Mouse (Mus musculus) Muller cell, postnatal 12 days (primary cell): ENCODE measurements around the gene Pgap3.

ENCODE experiments used
- DNase-seq: peaks from one replicate; pipeline ENCODE4 v3.0.0-alpha.2; 2015; ENCODE audit errors: inconsistent ontology term

The Pgap3 gene

DNA sequence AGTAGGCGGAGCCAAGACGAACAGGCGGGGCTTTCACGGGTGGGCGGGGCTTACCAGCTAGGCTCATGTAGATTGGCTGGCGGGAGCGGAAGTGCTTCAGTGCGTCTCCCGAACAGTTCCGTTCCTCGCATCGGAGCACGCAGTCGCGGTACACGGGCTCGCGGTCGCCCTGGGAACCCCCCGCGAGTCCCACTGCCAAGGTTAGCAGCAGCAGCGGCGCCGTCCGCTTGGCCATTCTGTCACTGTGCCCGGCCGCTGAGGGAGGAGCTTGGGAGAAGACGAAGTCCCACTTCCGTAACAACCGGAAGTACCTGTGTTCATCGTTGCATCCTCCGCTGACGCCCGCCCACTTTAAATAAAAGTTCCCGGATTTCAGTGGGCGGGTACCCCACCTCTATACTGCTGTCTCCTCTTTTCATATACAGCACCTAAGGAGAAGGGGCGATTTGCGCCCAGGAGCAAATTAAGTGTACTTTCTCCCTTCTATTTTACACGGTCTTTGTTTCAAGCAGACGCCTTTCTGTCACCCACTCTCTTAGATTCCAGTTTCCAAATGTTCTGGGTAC lies at the start of gene Pgap3:
Gene Pgap3, minus strand, starts transcription at position 330 of the 566 bp plus-strand sequence.
- DNase-seq = peak; percentile 94

DNA sequence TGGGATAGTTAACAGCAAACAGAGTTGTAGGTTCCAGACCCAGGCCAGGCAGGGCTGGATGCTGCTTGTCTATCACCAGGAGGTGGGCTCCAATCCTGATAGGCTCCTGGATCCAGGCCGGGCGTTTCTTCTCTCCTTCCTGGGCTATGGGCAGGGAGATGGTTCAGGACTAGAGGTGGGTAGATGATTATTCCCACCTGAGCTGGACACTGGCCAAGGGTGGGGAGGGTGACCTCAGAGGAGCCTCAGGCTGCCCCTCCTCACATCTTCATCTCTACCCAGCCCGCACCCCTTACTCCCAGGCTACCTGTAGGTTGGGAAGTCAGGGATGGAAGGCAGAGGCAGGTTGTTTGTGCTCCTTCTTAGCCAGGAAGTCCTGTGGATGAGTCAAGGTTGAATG lies 49.1 kb upstream of the Pgap3 start:
- DNase-seq = no peak

DNA sequence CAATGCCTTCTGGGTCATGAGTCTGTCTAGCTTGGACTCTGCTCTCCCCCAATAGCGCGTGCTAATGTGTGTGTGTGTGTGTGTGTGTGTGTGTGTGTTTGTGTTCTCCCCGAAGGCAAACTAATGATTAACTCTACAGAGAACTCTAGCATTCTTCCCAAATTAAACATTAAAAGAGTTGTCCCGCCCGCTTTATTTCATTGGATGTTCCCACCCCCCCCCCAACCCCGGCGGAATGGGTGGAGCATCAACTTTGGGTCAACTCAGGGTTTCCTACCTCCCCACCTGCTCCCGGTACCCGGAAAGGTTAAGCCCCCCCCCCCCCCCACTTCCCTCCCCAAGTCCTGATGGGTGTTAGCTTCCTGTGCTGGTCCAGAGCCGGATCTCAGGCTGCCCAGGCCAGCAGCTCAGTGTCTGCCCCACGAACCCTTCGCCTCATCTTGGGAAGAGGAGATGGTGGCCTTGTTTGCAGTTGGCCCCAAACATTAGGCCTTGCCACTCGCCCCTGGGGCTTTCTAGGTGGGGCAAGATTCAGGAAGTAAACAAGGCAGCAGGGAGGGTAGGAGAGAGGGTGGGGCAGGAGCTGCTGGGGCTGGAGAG lies 48.0 kb upstream of the Pgap3 start:
- no peak for DNase-seq

DNA sequence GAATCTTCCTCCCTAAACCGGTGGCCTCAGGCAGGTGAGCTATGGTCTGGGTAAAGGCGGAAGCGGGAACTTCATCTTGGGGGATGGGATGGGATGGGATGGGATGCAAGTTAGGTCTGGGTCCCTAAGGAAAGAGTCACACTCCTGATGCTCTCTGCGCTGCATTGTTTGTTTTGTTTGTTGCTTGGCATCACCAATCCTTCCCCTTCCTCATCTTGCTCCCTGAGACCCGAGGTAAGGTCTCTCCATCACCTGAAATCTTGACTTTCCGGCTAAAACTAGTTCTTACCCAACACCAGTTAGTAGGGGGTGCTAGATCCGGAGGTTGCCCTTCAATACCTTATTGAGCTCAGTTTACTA lies 47.2 kb upstream of the Pgap3 start:
- DNase-seq = no peak

DNA sequence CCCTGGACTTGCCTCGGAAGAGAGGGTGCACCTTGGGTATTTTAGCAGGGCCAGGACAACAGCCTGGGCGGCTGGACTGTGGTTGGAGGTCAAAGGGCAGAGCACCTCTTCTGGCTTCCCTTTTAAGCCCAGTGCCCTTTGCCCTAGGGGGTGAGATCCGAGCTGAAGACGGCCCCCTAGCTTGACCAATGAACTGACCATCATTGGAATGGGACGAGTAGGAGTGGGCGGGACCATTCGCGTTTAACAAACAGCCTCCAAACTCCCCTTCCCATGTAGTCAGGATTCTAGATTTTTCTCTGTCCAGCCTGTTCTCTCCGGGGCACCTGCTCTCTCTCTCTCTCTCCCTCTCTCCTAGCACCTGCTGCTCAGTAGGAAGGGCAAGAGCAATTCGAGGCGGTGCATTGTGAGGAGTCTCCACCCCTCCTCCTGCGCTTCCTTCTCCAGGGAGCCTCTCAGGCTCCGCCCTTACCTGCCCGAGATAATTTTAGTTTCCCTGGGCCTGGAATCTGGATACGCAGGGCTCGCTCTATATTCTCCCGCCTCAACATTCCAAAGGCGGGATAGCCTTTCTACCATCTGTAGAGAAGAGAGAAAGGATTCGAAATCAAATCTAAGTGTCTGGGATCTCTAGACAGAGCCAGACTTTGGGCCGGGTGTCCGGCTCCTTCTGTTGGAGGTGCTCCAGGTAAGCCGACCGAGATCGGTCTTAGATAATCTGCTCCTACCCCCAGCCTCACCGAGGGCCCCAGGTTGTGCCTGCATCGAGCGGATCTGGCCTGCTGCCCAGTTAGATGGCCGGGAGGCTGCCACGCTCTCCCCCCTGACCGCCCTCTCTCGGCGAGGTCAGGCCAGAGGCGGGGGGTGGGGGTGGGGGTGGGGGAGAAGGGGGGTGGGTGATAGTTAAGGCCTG lies 46.5 kb upstream of the Pgap3 start:
- no peak for DNase-seq

DNA sequence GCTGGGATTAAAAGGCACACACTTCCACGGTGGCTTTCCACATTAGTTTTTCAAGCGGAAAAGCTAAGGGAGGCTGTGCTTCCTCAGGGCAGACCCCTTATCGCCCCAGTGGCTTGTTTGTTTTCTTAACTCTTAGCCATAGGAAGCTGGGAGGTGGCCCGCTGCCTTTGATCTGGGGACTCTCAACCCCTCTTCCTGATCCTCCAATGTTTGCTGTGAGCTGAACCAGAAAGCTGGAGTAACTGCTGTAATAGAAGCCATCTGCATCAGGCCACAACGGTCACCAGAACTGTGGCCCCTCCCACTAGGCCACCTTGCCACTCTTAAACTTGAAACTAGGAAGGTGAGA lies 45.9 kb upstream of the Pgap3 start, which contains the start of gene Grb7:
Gene Grb7, plus strand, starts transcription at position 182 of the 349 bp plus-strand sequence.
- no peak for DNase-seq

DNA sequence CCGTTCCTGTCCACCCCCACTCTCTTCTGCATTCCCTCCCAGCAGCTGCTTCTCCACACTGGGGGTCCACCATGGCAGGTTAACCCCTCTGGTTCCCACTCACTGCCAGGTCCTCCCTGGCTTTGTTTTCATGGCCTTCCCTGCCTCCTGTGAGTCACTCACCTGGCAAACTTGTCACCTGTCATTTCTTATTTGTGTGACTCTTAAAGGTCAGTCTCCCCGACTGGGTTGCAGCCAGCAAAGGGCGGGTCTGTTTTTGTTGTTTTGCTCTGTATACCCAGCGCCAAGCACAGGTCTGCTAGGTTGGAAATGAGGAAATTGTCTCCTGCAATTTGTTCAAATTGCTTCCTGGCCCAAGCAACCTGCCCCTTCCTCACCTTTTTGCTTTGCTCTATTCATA lies 45.4 kb upstream of the Pgap3 start:
- no peak for DNase-seq

DNA sequence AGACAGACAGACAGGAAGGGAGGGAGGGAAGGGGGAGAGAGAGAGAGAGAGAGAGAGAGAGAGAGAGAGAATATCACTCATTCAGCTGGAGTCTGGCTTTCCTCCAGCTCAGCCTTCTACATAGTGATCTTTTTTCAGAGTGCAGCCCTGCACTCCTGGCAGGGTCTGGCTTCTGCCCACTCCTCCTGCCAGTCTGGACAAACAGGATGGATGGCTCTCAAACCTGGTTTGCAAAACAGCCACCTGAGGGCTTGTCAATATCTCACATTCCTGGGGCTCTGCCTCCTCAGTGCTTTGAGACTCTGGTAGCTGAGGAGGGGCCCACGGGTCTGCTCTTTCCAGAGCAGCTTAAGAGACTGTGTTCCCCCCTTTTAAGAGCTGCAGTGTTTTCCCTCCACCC lies 44.9 kb upstream of the Pgap3 start:
- DNase-seq = no peak

DNA sequence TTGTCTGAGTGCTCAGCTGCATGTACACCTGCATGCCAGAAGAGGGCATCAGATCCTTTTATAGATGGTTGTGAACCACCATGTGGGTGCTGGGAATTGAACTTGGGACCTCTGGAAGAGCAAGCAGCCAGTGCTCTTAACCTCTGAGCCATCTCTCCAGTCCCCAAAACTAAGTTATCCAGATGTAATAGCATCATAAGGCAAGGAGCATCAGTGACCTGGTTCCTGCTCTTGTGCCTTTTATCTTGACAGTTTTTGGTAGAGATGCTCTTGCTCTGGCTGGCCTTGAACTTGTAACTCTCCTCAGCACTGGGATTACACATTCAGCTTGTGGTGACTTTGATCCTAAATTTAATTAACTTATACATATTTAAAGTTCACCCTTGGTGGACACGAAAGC lies 43.4 kb upstream of the Pgap3 start:
- DNase-seq = no peak

DNA sequence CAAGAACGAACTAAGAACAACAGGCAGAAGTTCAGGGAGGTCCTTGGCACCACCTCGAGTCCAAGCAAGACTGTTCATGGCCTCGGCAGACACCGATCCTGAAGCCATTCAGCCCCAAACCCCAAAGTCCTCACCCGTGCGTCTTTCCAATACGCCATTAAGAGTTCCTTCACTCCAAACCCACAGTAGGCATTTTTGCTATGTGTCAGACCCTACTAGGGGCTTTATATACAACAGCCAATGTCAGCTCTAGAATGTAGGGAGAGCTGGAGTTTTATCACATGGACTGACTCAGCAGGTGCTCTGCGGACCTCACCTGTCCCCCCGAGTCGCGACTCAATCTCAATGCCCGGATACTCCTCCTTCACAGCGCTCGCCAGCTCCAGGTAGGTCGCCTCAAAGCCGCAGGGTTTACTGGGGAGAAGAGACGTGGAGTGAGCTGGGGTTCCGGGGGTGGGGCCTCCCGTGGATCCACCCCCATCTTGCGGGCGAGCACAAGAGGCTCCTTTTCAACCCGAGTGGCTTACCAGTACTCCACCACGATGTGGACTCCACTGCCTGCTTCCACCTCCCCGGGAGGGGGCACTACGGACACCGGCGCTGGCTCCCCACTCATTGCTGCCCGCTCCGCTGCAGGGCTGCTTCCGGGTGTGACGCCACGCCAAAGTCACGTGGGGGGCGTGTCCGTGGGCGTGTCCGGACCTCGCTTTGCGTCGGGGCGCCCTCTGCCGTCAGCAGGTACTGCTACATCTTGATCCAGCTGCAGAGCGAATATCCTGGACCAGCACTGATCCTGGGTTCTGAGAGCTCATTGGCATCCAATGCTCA lies 38.3 kb upstream of the Pgap3 start, which contains the start of gene Mien1:
Gene Mien1, minus strand, starts transcription at position 661 of the 828 bp plus-strand sequence.
- DNase-seq = peak; percentile 94

DNA sequence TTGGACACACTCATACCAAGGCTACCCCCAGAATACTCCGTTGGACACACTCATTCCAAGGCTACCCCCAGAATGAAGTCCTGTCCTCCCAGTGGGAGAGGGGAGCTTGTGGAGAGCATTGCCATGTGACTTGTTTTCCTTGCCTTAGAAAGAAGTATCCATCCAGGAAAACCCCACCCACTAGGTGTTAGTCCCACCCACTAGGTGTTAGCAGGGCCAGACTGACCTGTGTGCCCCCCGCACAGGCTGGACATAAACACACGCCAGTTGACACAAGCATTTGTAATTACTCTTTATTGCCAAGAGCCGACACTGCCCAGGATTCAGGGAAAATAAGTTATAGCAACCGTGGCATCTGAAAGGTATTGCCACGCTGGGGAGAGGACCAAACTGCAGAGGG lies 37.2 kb upstream of the Pgap3 start:
- no peak for DNase-seq

DNA sequence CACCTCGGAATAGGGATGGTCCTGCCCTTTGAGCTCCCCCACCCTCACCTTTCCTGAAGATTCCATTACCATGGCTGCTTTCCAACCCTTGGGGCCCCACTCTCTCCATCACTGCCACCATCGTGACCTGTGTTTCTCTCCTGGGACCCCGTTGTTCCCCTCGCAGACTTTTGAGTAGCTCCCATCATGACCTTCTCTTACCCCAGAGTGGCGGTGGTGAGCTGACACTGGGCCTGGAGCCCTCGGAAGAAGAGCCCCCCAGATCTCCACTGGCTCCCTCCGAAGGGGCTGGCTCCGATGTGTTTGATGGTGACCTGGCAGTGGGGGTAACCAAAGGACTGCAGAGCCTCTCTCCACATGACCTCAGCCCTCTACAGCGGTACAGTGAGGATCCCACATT lies 35.4 kb upstream of the Pgap3 start:
- DNase-seq = no peak

DNA sequence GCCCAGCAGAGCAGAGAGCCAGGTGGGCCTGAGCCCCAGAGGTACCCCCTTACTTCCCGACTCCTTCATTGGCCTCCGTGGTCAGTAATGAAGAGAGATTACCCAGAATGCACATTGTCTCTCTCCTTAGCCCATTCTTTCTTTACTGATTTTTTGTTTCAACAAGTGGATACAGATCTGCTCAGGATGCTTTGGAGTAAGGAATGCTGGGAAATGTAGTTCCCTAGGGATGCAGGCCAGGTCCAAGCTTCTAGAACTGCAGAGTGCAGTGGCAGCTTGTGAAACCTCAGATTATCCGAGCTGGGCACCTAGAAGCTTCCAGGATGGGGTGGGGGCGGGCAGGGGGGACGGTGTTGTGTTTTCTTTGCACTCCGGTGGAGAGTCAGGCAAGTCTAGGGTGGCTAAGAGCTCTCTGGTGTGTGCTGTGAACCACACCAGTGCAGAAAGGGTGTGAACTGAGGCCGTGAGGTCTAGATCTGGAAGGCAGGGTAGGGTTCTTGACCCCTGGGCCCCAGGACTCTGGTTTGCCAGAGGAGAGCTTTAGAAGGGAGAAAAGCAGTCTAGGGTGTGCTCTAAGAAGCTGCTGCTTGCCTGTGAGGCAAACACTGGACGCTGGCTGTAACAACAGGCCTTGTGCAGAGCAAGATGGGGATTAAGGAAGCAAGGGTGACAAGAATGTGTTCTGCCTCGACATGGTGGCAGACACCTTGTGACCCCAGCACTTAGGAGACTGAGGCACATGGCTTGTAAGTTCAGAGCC lies 31.6 kb upstream of the Pgap3 start:
- DNase-seq = no peak

DNA sequence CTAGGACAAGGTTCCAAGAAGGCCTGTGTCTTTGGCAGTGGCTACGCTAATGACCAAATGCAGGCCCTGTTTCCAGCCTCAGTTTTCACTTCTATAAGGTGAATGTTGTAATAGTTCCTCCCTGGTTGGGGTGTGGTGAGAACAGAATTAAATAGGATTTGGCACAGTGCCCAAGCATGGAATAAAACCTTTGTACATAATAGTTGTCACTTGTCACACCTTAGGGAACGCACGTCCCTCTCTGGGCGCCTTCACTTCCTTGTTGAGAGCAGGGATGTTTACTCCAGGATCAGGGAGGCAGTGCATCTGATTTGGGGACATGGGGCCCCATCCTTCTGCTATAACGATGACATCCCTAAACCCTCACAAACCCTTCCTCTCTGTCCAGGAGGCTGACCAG lies 28.1 kb upstream of the Pgap3 start:
- DNase-seq = no peak

DNA sequence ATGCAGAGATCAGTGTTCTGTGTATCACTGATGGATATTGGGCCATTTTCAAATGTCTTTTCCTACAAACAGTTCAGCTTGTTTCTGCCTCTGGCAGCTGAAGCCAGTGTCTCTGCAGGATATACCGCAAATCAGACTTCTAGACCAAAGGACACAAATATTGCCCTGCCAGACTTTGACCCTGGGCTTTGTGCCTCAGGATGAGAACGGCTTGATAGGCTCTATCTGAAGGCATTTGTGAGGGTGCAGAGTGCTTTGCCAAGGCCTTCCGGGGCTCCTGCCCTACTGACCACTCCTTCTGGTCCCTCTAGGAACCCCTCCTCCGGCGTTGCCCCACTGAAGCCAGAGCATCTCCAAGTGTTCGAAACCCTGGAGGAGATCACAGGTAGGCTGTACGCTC lies 26.3 kb upstream of the Pgap3 start:
- no peak for DNase-seq

DNA sequence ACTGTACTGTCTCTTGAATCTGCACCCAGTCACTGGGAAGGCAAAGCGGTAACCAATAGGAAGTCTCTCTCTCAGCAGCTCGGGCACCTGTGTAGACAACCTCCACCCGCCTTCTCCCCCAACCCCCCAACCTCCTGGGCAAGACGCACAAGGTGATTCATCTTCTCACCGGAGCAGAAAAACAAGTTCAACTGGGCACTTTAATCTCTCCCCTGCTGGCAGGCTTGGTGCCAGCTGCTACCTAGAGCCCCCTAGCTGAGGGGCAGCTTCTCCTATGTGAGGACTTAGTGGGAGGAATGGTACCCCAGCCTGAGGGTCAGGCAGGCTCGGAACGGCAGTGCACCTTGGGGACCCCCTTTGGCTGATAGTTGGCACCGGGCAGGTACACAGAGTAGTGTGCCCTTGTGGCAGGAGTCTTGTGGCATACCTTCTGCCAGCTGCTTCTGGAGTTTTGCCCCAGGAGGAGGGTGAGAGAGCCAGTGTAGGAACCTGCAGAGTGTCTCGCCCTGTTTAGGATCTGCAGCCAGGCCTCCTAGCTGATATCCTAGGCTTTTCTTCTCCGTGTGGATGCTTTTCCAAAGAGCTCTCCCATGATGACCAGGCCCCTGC lies 18.8 kb upstream of the Pgap3 start:
- DNase-seq = no peak

DNA sequence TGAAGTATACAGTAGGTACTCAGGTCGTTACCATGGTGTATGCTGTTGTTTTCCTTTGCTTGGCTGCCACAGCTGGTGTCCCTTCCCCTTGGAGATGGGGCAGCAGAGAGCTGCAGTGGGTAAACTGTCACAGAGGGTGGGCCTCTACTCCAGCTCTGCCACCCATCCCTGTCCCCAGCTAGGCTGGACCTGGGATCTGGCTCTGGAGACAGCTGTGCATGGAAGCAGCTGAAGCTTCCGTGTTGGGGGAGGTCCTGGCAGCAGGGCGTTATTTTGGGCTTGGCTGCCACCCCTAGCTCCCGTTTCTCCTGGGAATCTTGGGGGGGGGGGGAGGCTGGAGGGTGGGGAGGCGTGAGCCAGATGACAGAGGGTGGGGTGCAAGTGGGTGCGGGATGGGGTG lies 18.0 kb upstream of the Pgap3 start:
- no peak for DNase-seq

DNA sequence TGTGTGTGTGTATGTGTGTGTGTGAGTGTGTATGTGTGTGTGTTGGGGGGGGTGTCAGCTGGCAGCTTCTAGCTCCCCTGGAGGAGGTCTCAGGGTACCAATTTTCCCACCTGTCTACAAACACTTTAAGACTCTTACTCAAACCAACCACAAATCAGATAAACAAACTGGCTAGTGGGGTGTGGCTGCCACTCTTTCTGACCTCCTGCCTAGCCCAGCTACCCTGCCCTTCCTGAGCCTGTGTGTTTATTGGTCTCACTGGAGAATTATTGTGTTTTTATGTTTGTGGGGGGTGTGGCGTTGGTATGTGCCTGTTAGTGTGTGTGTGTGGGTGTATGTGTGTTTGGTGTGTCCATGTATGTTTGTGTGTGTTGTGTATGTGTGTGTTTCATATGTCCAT lies 16.8 kb upstream of the Pgap3 start:
- no peak for DNase-seq

DNA sequence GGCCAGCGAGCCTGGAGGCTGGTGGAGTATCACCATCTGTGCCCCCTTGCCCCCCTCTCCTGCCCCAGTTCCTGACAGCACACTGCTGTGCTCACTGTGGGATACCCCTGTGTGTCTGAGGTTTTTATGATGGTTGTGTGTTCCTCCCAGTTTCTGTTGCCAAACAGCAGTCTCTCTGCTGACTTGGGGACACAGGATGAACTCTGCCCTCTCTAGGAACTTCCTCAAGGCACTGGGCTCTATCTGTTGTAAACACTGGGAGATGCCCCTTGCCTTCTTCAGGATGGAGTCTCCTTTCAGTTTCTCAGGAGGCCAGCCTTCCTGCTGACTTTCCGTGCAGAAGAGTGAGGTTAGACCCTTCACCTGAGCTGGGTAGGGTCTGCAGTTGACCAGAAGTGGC lies 13.9 kb upstream of the Pgap3 start:
- no peak for DNase-seq

DNA sequence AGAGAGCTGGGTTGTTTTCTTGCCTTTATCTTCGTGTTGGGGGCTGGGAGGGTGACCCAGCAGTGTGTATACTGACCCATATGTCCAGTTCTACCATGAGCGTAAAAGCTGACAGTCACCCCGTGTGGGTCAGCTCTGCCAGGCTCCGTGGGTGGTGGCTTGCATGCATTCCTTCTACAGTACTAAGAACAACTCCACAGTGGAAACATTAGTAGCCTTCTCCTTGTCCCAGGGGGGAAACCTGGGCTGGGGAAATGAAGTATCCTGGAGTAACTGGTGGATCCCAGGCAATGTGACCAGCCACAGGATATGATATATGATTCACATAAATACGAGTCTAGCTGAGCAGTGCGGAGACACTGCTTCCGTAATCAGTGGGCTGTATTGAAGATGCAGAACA lies 13.4 kb upstream of the Pgap3 start:
- peak; percentile 59 for DNase-seq

DNA sequence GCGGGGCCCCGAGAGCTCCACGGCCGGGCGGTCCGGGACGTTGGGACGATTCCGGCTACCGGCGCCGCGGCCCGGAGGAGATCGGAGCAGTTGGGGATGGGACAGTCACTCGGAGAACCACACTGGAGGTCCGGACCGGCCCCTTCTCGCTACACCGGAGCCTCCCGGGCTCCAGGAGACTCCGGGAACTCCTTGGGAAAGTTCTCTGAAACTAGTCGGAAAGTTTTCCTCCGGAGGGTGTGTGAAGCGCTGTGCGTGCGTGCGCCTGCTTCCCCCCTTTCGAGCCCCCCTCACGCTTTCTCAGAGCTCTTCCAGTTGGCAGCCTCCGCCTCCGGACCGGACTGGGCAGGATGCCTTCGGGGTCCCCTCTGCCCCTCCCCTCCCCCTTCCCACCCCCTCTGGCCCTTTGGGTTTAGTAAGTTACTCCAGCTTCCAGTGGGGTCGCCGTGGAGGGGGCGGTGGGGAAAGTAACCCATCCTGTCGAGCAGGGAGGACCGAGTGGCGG lies 12.6 kb upstream of the Pgap3 start:
- DNase-seq = peak; percentile 49
